Mouse (Mus musculus) hindbrain, embryonic 11.5 days (tissue): Measurements from ENCODE around the gene B230118H07Rik. TPM values are rescaled to one million over a fixed set of nuclear protein-coding genes. Genes with fewer than 3 reads are reported as not detected.
A peak's percentile ranks its signal among the peaks of the same experiment; 100 is the strongest.

Source experiments
- ATAC-seq: fragments of 200-750 bp; cut with Nextera tagmentation; 2 replicates; pipeline ENCODE4 v1.8.0; 2017; ENCODE audit warnings: mild to moderate bottlenecking, moderate TSS enrichment, moderate library complexity; ENCODE audit not compliant: low FRiP score
- DNase-seq: peaks from one replicate; pipeline ENCODE4 v3.0.0-alpha.2; 2015; ENCODE audit warnings: low spot score
- H3K27ac ChIP-seq: fragments of 300-500 bp; sonication (generic); 2 replicates; pipeline ENCODE4 v1.5.1; 2014; ENCODE audit warnings: mild to moderate bottlenecking, low read depth, low read length
- H3K27me3 ChIP-seq: fragments of 300-500 bp; sonication (generic); 2 replicates; pipeline ENCODE4 v1.6.1; 2014; ENCODE audit warnings: mild to moderate bottlenecking, low read length, moderate library complexity, mixed read lengths; ENCODE audit not compliant: control insufficient read depth, insufficient read depth
- H3K36me3 ChIP-seq: fragments of 300-500 bp; sonication (generic); 2 replicates; pipeline ENCODE4 v1.6.1; 2014; ENCODE audit warnings: mild to moderate bottlenecking, low read length, moderate library complexity, mixed read lengths; ENCODE audit not compliant: control insufficient read depth, insufficient read depth
- H3K4me1 ChIP-seq: fragments of 300-500 bp; sonication (generic); replicated peaks from 2 replicates; pipeline ENCODE4 v1.6.1; 2014; ENCODE audit warnings: low read length, mixed read lengths; ENCODE audit not compliant: control insufficient read depth, insufficient read depth
- H3K4me2 ChIP-seq: fragments of 300-500 bp; sonication (generic); replicated peaks from 2 replicates; pipeline ENCODE4 v1.6.1; 2014; ENCODE audit warnings: mild to moderate bottlenecking, low read depth, low read length
- H3K4me3 ChIP-seq: fragments of 300-500 bp; sonication (generic); 2 replicates; pipeline ENCODE4 v1.5.1; 2014; ENCODE audit warnings: low read depth, low read length
- H3K9ac ChIP-seq: fragments of 300-500 bp; sonication (generic); 2 replicates; pipeline ENCODE4 v1.6.1; 2014; ENCODE audit warnings: low read depth, low read length
- H3K9me3 ChIP-seq: fragments of 300-500 bp; sonication (generic); 2 replicates; pipeline ENCODE4 v1.6.1; 2016; ENCODE audit warnings: low read length; ENCODE audit not compliant: control insufficient read depth
- WGBS: fragments of 180-500 bp; shearing (Covaris S2); extraction: QIAGEN DNeasy Blood & Tissue Kit; methylation state at CpG from one replicate; pipeline ENCODE4 v1.1.7; 2014; 5-methylcytosine and 5-hydroxymethylcytosine counted together
- polyA plus RNA-seq: library from polyadenylated mRNA; unstranded; fragments of >200 nt; fragmentation: Nextera tagmentation; extraction: Ambion mirVana; gene quantifications from 2 replicates; pipeline ENCODE4 v1.2.1, GENCODE M21; 2014

Gene B230118H07Rik
- polyA plus RNA-seq, 1 experiment from 2014 or later = 72.5 TPM

GRCm38 (mm10) chr2:101600703-101601102 is 48.6 kb downstream of the B230118H07Rik start:
- H3K4me3 ChIP-seq = no peak overlapping the region
- no peaks in the 10 kb centered on the region for H3K9me3 ChIP-seq
- ATAC-seq = no peak
- no peak overlapping the region for H3K27ac ChIP-seq
- H3K4me1 ChIP-seq = no peaks in the 10 kb centered on the region
- no peaks in the 10 kb centered on the region for H3K36me3 ChIP-seq
- H3K9ac ChIP-seq = no peak overlapping the region
- DNase-seq = no peak
- WGBS = 54% methylated on average over 8 of the region's 8 CpGs
- H3K27me3 ChIP-seq = no peaks in the 10 kb centered on the region
- H3K4me2 ChIP-seq = no peak overlapping the region

- Histone ChIP-seq H3K9me3 (no peaks in the 10 kb centered on the region), H3K27me3 (no peaks in the 10 kb centered on the region), H3K27ac (no peak overlapping the region), H3K4me2 (no peak overlapping the region), H3K9ac (no peak overlapping the region), H3K36me3 (no peaks in the 10 kb centered on the region), H3K4me1 (no peaks in the 10 kb centered on the region), H3K4me3 (no peak overlapping the region)
- DNase-seq (no peak), ATAC-seq (no peak)
- 69% methylated on average over 13 of the region's 13 CpGs for WGBS
These were observed 50.8 kb downstream of the B230118H07Rik start for GRCm38 (mm10) chr2:101598190-101599181.

- Histone ChIP-seq H3K9ac (no peak overlapping the region), H3K27me3 (no peaks in the 10 kb centered on the region), H3K27ac (no peak overlapping the region), H3K4me3 (no peak overlapping the region), H3K36me3 (no peaks in the 10 kb centered on the region), H3K9me3 (no peaks in the 10 kb centered on the region), H3K4me2 (no peak overlapping the region), H3K4me1 (no peaks in the 10 kb centered on the region)
- ATAC-seq (no peak), DNase-seq (no peak)
These were observed 52.1 kb downstream of the B230118H07Rik start for GRCm38 (mm10) chr2:101597186-101597585.

- 85% methylated on average over 5 of the region's 5 CpGs for WGBS
- H3K36me3 ChIP-seq = no peaks in the 10 kb centered on the region
- H3K4me3 ChIP-seq = no peak overlapping the region
- no peak overlapping the region for H3K4me2 ChIP-seq
- no peaks in the 10 kb centered on the region for H3K9me3 ChIP-seq
- DNase-seq = no peak
- no peak overlapping the region for H3K9ac ChIP-seq
- no peaks in the 10 kb centered on the region for H3K27me3 ChIP-seq
- ATAC-seq = no peak
- H3K27ac ChIP-seq = no peak overlapping the region
- H3K4me1 ChIP-seq = no peaks in the 10 kb centered on the region
These were observed 54.7 kb downstream of the B230118H07Rik start for GRCm38 (mm10) chr2:101594681-101595080.

- DNase-seq (no peak), ATAC-seq (peak; percentile 38; the same call in 1 of the 2 replicates)
- 66% methylated on average over 8 of the region's 8 CpGs for WGBS
- Histone ChIP-seq H3K4me2 (no peak overlapping the region), H3K4me3 (no peak overlapping the region), H3K4me1 (no peaks in the 10 kb centered on the region), H3K27ac (no peak overlapping the region), H3K9ac (no peak overlapping the region), H3K27me3 (no peaks in the 10 kb centered on the region), H3K9me3 (no peaks in the 10 kb centered on the region), H3K36me3 (no peaks in the 10 kb centered on the region)
These were observed 56.4 kb downstream of the B230118H07Rik start for GRCm38 (mm10) chr2:101592886-101593285.

GRCm38 (mm10) chr2:101592023-101592841 is 57.1 kb downstream of the B230118H07Rik start:
- 41% methylated on average over 10 of the region's 10 CpGs for WGBS
- peak; percentile 79 for ATAC-seq
- no peak overlapping the region for H3K4me2 ChIP-seq

GRCm38 (mm10) chr2:101591356-101591755 is 58.0 kb downstream of the B230118H07Rik start:
- H3K36me3 ChIP-seq = no peaks in the 10 kb centered on the region
- H3K27ac ChIP-seq = no peak overlapping the region
- H3K4me1 ChIP-seq = no peaks in the 10 kb centered on the region
- WGBS = 72% methylated on average over 8 of the region's 8 CpGs
- no peaks in the 10 kb centered on the region for H3K27me3 ChIP-seq
- DNase-seq (no peak), ATAC-seq (no peak)
- no peak overlapping the region for H3K4me3 ChIP-seq
- no peaks in the 10 kb centered on the region for H3K9me3 ChIP-seq
- H3K4me2 ChIP-seq = no peak overlapping the region
- no peak overlapping the region for H3K9ac ChIP-seq

More at GRCm38 (mm10) chr2:101592023-101592841, 57.1 kb downstream of the B230118H07Rik start:
- no peak overlapping the region for H3K9ac ChIP-seq
- no peaks in the 10 kb centered on the region for H3K36me3 ChIP-seq
- H3K9me3 ChIP-seq = no peaks in the 10 kb centered on the region
- H3K27me3 ChIP-seq = no peaks in the 10 kb centered on the region
- DNase-seq = peak; percentile 38
- H3K27ac ChIP-seq = 0 out of 2 replicates have a peak overlapping the region, but pooled peaks have one; percentile 2
- no peaks in the 10 kb centered on the region for H3K4me1 ChIP-seq
- H3K4me3 ChIP-seq = no peak overlapping the region

GRCm38 (mm10) chr2:101581418-101581817 is 67.9 kb downstream of the B230118H07Rik start:
- Histone ChIP-seq H3K36me3 (no peaks in the 10 kb centered on the region), H3K9ac (no peak overlapping the region), H3K27ac (no peak overlapping the region), H3K4me2 (no peak overlapping the region), H3K4me3 (no peak overlapping the region), H3K27me3 (no peaks in the 10 kb centered on the region), H3K9me3 (no peaks in the 10 kb centered on the region), H3K4me1 (no peaks in the 10 kb centered on the region)
- no peak for ATAC-seq
- WGBS = 85% methylated on average over 3 of the region's 3 CpGs
- DNase-seq = no peak
